Mouse (Mus musculus) kidney, adult 2 months (tissue): ENCODE results near the gene Prpf38b.

Source experiments
- CTCF ChIP-seq: fragments of 200-500 bp; conservative IDR thresholded peaks from 2 replicates; pipeline ENCODE4 v1.5.1; 2011; ENCODE audit warnings: low read depth, mild to moderate bottlenecking, control low read depth, low read length, moderate library complexity, mixed read lengths; ENCODE audit not compliant: insufficient read depth, insufficient read length
- POLR2A ChIP-seq: fragments of 200-500 bp; IDR thresholded peaks from one replicate; pipeline ENCODE4 v1.6.1; 2011; ENCODE audit warnings: low read depth, low read length, control low read depth

GRCm38 (mm10) chr3:108853266-108853665 is 58.3 kb downstream of the Prpf38b start:
- TF ChIP-seq CTCF (no peak), POLR2A (no peak)
